Mouse (Mus musculus): Measurements from ENCODE around the gene Adamts17. TPM values are rescaled to one million over a fixed set of nuclear protein-coding genes. Genes with fewer than 3 reads are reported as not detected.
A peak's percentile ranks its signal among the peaks of the same experiment; 100 is the strongest.

The Adamts17 gene
- polyA plus RNA-seq, 1 experiment from 2014 or later = 13.2 TPM

GRCm38 (mm10) chr7:67035661-67036060, 196.1 kb downstream of the Adamts17 start:
- Histone ChIP-seq H3K9ac (no peak overlapping the region), H3K27me3 (no peaks in the 10 kb centered on the region), H3K9me3 (no peaks in the 10 kb centered on the region), H3K4me1 (peaks cover 8% of the 10 kb centered on the region; the same call in 1 of the 2 replicates), H3K36me3 (peaks cover 10% of the 10 kb centered on the region; the same call in 1 of the 2 replicates), H3K4me3 (no peak overlapping the region), H3K4me2 (no peak overlapping the region), H3K27ac (no peak overlapping the region)
- ATAC-seq (ENCODE audit: insufficient number of reproducible peaks, insufficient read depth, low FRiP score, low TSS enrichment, low read depth) = no peak
- 88% methylated on average over 5 of the region's 5 CpGs for WGBS

GRCm38 (mm10) chr7:67036502-67037485, 197.3 kb downstream of the Adamts17 start:
- Histone ChIP-seq H3K4me2 (no peak overlapping the region), H3K27me3 (no peaks in the 10 kb centered on the region), H3K27ac (no peak overlapping the region), H3K4me1 (peaks cover 8% of the 10 kb centered on the region; the same call in 1 of the 2 replicates), H3K9ac (no peak overlapping the region), H3K9me3 (no peaks in the 10 kb centered on the region), H3K36me3 (peaks cover 10% of the 10 kb centered on the region; the same call in 1 of the 2 replicates), H3K4me3 (no peak overlapping the region)
- 81% methylated on average over 5 of the region's 5 CpGs for WGBS
- ATAC-seq (ENCODE audit: insufficient number of reproducible peaks, insufficient read depth, low FRiP score, low TSS enrichment, low read depth) = no peak

- ATAC-seq (ENCODE audit: insufficient number of reproducible peaks, insufficient read depth, low FRiP score, low TSS enrichment, low read depth) = no peak
Measured at GRCm38 (mm10) chr7:67037726-67038520, 198.4 kb downstream of the Adamts17 start.

GRCm38 (mm10) chr7:67039143-67039542, 199.6 kb downstream of the Adamts17 start:
- Histone ChIP-seq H3K9ac (no peak overlapping the region), H3K4me2 (no peak overlapping the region), H3K36me3 (peaks cover 9% of the 10 kb centered on the region; the same call in 1 of the 2 replicates), H3K4me3 (no peak overlapping the region), H3K9me3 (no peaks in the 10 kb centered on the region; the same call in 1 of the 2 replicates), H3K4me1 (peaks cover 8% of the 10 kb centered on the region; the same call in 1 of the 2 replicates), H3K27me3 (no peaks in the 10 kb centered on the region), H3K27ac (no peak overlapping the region)
- ATAC-seq (ENCODE audit: insufficient number of reproducible peaks, insufficient read depth, low FRiP score, low TSS enrichment, low read depth) = no peak
- WGBS = 78% methylated on average over 3 of the region's 3 CpGs

More at GRCm38 (mm10) chr7:67037726-67038520, 198.4 kb downstream of the Adamts17 start:
- Histone ChIP-seq H3K4me2 (no peak overlapping the region), H3K9ac (no peak overlapping the region), H3K4me1 (peaks cover 8% of the 10 kb centered on the region; the same call in 1 of the 2 replicates), H3K27ac (no peak overlapping the region), H3K4me3 (no peak overlapping the region), H3K9me3 (no peaks in the 10 kb centered on the region), H3K36me3 (peaks cover 5% of the 10 kb centered on the region; the same call in 1 of the 2 replicates), H3K27me3 (no peaks in the 10 kb centered on the region)
- WGBS = 77% methylated on average over 4 of the region's 4 CpGs

- no peak overlapping the region for H3K4me3 ChIP-seq
- 67% methylated on average over 8 of the region's 8 CpGs for WGBS
- no peak overlapping the region for H3K9ac ChIP-seq
- no peak for ATAC-seq (ENCODE audit: insufficient number of reproducible peaks, insufficient read depth, low FRiP score, low TSS enrichment, low read depth)
- no peaks in the 10 kb centered on the region; the same call in 1 of the 2 replicates for H3K9me3 ChIP-seq
- no peak overlapping the region for H3K4me2 ChIP-seq
- no peaks in the 10 kb centered on the region for H3K27me3 ChIP-seq
- H3K27ac ChIP-seq = no peak overlapping the region
- H3K36me3 ChIP-seq = peaks cover 14% of the 10 kb centered on the region; the same call in 1 of the 2 replicates
- peaks cover 8% of the 10 kb centered on the region; the same call in 1 of the 2 replicates for H3K4me1 ChIP-seq
Measured at GRCm38 (mm10) chr7:67039861-67040260, 200.3 kb downstream of the Adamts17 start.

GRCm38 (mm10) chr7:67041685-67042084, 202.2 kb downstream of the Adamts17 start:
- H3K4me3 ChIP-seq = no peak overlapping the region
- H3K9ac ChIP-seq = no peak overlapping the region
- H3K27me3 ChIP-seq = no peaks in the 10 kb centered on the region
- no peaks in the 10 kb centered on the region; the same call in 1 of the 2 replicates for H3K9me3 ChIP-seq
- no peak for ATAC-seq (ENCODE audit: insufficient number of reproducible peaks, insufficient read depth, low FRiP score, low TSS enrichment, low read depth)
- H3K27ac ChIP-seq = no peak overlapping the region
- peaks cover 18% of the 10 kb centered on the region for H3K36me3 ChIP-seq
- peaks cover 8% of the 10 kb centered on the region; the same call in 1 of the 2 replicates for H3K4me1 ChIP-seq
- WGBS = 85% methylated on average over 3 of the region's 3 CpGs
- no peak overlapping the region for H3K4me2 ChIP-seq

GRCm38 (mm10) chr7:67044121-67044817, 204.7 kb downstream of the Adamts17 start:
- WGBS = 90% methylated on average over 15 of the region's 15 CpGs
- no peak for ATAC-seq (ENCODE audit: insufficient number of reproducible peaks, insufficient read depth, low FRiP score, low TSS enrichment, low read depth)
- H3K27ac ChIP-seq = peak overlapping the region; percentile 55

GRCm38 (mm10) chr7:67045202-67045601, 205.7 kb downstream of the Adamts17 start:
- H3K27me3 ChIP-seq = no peaks in the 10 kb centered on the region
- H3K9ac ChIP-seq = no peak overlapping the region
- no peaks in the 10 kb centered on the region; the same call in 1 of the 2 replicates for H3K9me3 ChIP-seq
- H3K4me3 ChIP-seq = no peak overlapping the region
- WGBS = 96% methylated on average over 6 of the region's 6 CpGs
- no peak overlapping the region for H3K4me2 ChIP-seq
- H3K36me3 ChIP-seq = peaks cover 26% of the 10 kb centered on the region
- H3K27ac ChIP-seq = no peak overlapping the region
- ATAC-seq (ENCODE audit: insufficient number of reproducible peaks, insufficient read depth, low FRiP score, low TSS enrichment, low read depth) = no peak
- peaks cover under 1% of the 10 kb centered on the region; the same call in 1 of the 2 replicates for H3K4me1 ChIP-seq

More at GRCm38 (mm10) chr7:67044121-67044817, 204.7 kb downstream of the Adamts17 start:
- Histone ChIP-seq H3K9ac (no peak overlapping the region), H3K9me3 (no peaks in the 10 kb centered on the region; the same call in 1 of the 2 replicates), H3K36me3 (peaks cover 26% of the 10 kb centered on the region), H3K4me3 (no peak overlapping the region), H3K4me1 (peaks cover 8% of the 10 kb centered on the region; the same call in 1 of the 2 replicates), H3K27me3 (no peaks in the 10 kb centered on the region), H3K4me2 (no peak overlapping the region)

- H3K4me3 ChIP-seq = no peak overlapping the region
- H3K9ac ChIP-seq = no peak overlapping the region
- no peak overlapping the region for H3K4me2 ChIP-seq
- H3K27me3 ChIP-seq = no peaks in the 10 kb centered on the region
- 91% methylated on average over 2 of the region's 2 CpGs for WGBS
- no peaks in the 10 kb centered on the region; the same call in 1 of the 2 replicates for H3K9me3 ChIP-seq
- H3K27ac ChIP-seq = no peak overlapping the region
- ATAC-seq (ENCODE audit: insufficient number of reproducible peaks, insufficient read depth, low FRiP score, low TSS enrichment, low read depth) = no peak
- H3K4me1 ChIP-seq = no peaks in the 10 kb centered on the region
- H3K36me3 ChIP-seq = peaks cover 17% of the 10 kb centered on the region
Measured at GRCm38 (mm10) chr7:67049206-67049605, 209.7 kb downstream of the Adamts17 start.

- no peak overlapping the region for H3K4me2 ChIP-seq
- H3K4me3 ChIP-seq = no peak overlapping the region
- H3K9ac ChIP-seq = no peak overlapping the region
- no peak for ATAC-seq (ENCODE audit: insufficient number of reproducible peaks, insufficient read depth, low FRiP score, low TSS enrichment, low read depth)
- H3K4me1 ChIP-seq = no peaks in the 10 kb centered on the region
- no peaks in the 10 kb centered on the region for H3K27me3 ChIP-seq
- H3K9me3 ChIP-seq = no peaks in the 10 kb centered on the region
- 90% methylated on average over 3 of the region's 3 CpGs for WGBS
- no peak overlapping the region for H3K27ac ChIP-seq
- H3K36me3 ChIP-seq = peaks cover 12% of the 10 kb centered on the region
Measured at GRCm38 (mm10) chr7:67050424-67050823, 210.9 kb downstream of the Adamts17 start.
